Mouse (Mus musculus) liver, embryonic 16.5 days (tissue): ENCODE measurements around the gene Rabgef1. TPM values are rescaled to one million over a fixed set of nuclear protein-coding genes. Genes with fewer than 3 reads are reported as not detected.

Experiments
- ATAC-seq: fragments of 200-750 bp; cut with Nextera tagmentation; 2 replicates; pipeline ENCODE4 v1.8.0; 2017; ENCODE audit warnings: low read depth, mild to moderate bottlenecking, moderate number of reproducible peaks, moderate library complexity
- H3K27ac ChIP-seq: fragments of 300-500 bp; sonication (generic); 2 replicates; pipeline ENCODE4 v1.5.1; 2014; ENCODE audit warnings: mild to moderate bottlenecking, low read length
- H3K27me3 ChIP-seq: fragments of 300-500 bp; sonication (generic); 2 replicates; pipeline ENCODE4 v1.6.1; 2014; ENCODE audit warnings: low read depth, low read length, mixed read lengths; ENCODE audit not compliant: control insufficient read depth, insufficient read depth
- H3K36me3 ChIP-seq: fragments of 300-500 bp; sonication (generic); 2 replicates; pipeline ENCODE4 v1.6.1; 2014; ENCODE audit warnings: mild to moderate bottlenecking; ENCODE audit not compliant: control insufficient read depth, insufficient read depth
- H3K4me1 ChIP-seq: fragments of 300-500 bp; sonication (generic); 2 replicates; pipeline ENCODE4 v1.6.1; 2014; ENCODE audit warnings: low read depth, low read length, mixed read lengths; ENCODE audit not compliant: control insufficient read depth
- H3K4me2 ChIP-seq: fragments of 300-500 bp; sonication (generic); 2 replicates; pipeline ENCODE4 v1.6.1; 2014; ENCODE audit warnings: low read depth, low read length, mixed read lengths
- H3K4me3 ChIP-seq: fragments of 300-500 bp; sonication (generic); 2 replicates; pipeline ENCODE4 v1.5.1; 2014; ENCODE audit warnings: low read depth, mild to moderate bottlenecking, low read length
- H3K9ac ChIP-seq: fragments of 300-500 bp; sonication (generic); 2 replicates; pipeline ENCODE4 v1.6.1; 2014; ENCODE audit warnings: low read depth, low read length
- H3K9me3 ChIP-seq: fragments of 300-500 bp; sonication (generic); replicated peaks from 2 replicates; pipeline ENCODE4 v1.6.1; 2016; ENCODE audit warnings: low read length; ENCODE audit not compliant: control insufficient read depth
- WGBS: fragments of 180-500 bp; shearing (Covaris S2); extraction: QIAGEN DNeasy Blood & Tissue Kit; methylation state at CpG from one replicate; pipeline ENCODE4 v1.1.7; 2014; ENCODE audit not compliant: insufficient replicate concordance; 5-methylcytosine and 5-hydroxymethylcytosine counted together
- polyA plus RNA-seq: library from polyadenylated mRNA; unstranded; fragments of >200 nt; fragmentation: Nextera tagmentation; extraction: Ambion mirVana; gene quantifications from 2 replicates; pipeline ENCODE4 v1.2.1, GENCODE M21; 2015

Gene Rabgef1
- 20.9 and 23.1 TPM in 2 replicates for polyA plus RNA-seq

DNA sequence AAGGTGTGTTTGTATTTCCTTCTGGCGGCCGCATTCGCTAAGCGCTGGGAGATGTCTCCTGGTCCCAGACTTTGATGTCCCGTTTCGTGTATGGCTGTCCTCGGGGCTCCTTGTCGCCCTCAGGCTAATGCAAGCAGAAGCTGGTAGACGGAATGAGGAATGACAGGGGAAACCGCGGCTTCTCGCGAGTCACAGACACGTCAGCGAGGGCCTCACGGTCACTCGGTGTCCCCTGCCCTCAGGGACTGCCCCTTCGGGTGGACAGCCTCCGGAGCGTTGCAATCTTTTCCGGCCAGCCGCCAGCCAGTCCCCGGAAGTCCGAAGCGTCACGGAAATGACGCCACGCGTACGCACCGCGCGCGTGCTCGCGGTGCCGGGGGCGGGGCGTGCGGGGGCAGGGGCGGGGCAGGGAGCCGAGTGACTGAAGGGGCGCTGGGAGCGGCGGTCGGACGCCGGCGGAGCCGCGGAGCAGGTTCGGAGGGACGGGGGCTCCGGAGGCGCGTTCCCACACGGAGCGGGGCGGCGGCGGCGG, at the start of gene Rabgef1:
Gene Rabgef1, plus strand, starts transcription at position 376 of the 532 bp plus-strand sequence.
- peak within 1 kb of the TSS; percentile 100 for H3K27ac ChIP-seq
- no peaks in the 10 kb centered on the region for H3K36me3 ChIP-seq
- H3K4me1 ChIP-seq: peaks cover 48% of the 10 kb centered on the region
- H3K9ac ChIP-seq: peak within 1 kb of the TSS; percentile 98
- H3K27me3 ChIP-seq: no peaks in the 10 kb centered on the region
- H3K4me3 ChIP-seq: peak within 1 kb of the TSS; percentile 97
- H3K4me2 ChIP-seq: peak within 1 kb of the TSS; percentile 85
- ATAC-seq: peak; percentile 90
- WGBS: under 1% methylated on average over 53 of the region's 62 CpGs
- no peaks in the 10 kb centered on the region for H3K9me3 ChIP-seq

- no peak for ATAC-seq
- WGBS: 74% methylated on average over 2 of the region's 2 CpGs
Measured at GRCm38 (mm10) chr5:130122355-130122754, 49.2 kb upstream of the Rabgef1 start.

GRCm38 (mm10) chr5:130124271-130124670, 47.3 kb upstream of the Rabgef1 start:
- Histone ChIP-seq H3K9me3 (no peaks in the 10 kb centered on the region), H3K9ac (no peak overlapping the region), H3K4me3 (no peak overlapping the region), H3K4me2 (no peak overlapping the region), H3K27ac (no peak overlapping the region), H3K27me3 (no peaks in the 10 kb centered on the region), H3K36me3 (no peaks in the 10 kb centered on the region), H3K4me1 (no peaks in the 10 kb centered on the region)
- ATAC-seq: no peak
- 76% methylated on average over 5 of the region's 5 CpGs for WGBS

More at GRCm38 (mm10) chr5:130122355-130122754, 49.2 kb upstream of the Rabgef1 start:
- no peaks in the 10 kb centered on the region for H3K27me3 ChIP-seq
- no peak overlapping the region for H3K4me2 ChIP-seq
- no peaks in the 10 kb centered on the region for H3K36me3 ChIP-seq
- no peaks in the 10 kb centered on the region for H3K9me3 ChIP-seq
- H3K27ac ChIP-seq: no peak overlapping the region
- H3K4me1 ChIP-seq: no peaks in the 10 kb centered on the region
- no peak overlapping the region for H3K9ac ChIP-seq
- H3K4me3 ChIP-seq: no peak overlapping the region

GRCm38 (mm10) chr5:130128686-130129523, 42.7 kb upstream of the Rabgef1 start:
- Histone ChIP-seq H3K36me3 (no peaks in the 10 kb centered on the region), H3K27ac (no peak overlapping the region), H3K9ac (no peak overlapping the region), H3K4me3 (no peak overlapping the region), H3K4me1 (no peaks in the 10 kb centered on the region), H3K27me3 (no peaks in the 10 kb centered on the region), H3K9me3 (no peaks in the 10 kb centered on the region), H3K4me2 (no peak overlapping the region)
- 67% methylated on average over 11 of the region's 11 CpGs for WGBS
- ATAC-seq: no peak

DNA sequence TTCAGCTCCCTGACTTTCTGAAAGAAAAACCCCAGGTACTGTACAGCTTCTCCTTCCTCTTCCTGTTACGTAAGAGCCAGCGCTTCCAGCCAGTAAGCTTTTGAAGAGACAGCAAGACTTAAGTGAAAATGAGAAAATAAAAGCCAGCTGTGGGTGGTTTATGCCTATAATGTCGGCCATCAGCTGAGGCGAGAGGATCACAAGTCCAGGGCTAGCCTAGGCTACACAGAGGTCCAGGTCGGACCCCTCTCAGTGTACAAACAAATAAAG, 42.1 kb upstream of the Rabgef1 start:
- no peak for ATAC-seq
- H3K36me3 ChIP-seq: no peaks in the 10 kb centered on the region
- 58% methylated on average over 5 of the region's 5 CpGs for WGBS
- no peak overlapping the region for H3K27ac ChIP-seq
- no peak overlapping the region for H3K4me3 ChIP-seq
- H3K9ac ChIP-seq: no peak overlapping the region
- no peaks in the 10 kb centered on the region for H3K9me3 ChIP-seq
- no peaks in the 10 kb centered on the region for H3K4me1 ChIP-seq
- H3K4me2 ChIP-seq: no peak overlapping the region
- no peaks in the 10 kb centered on the region for H3K27me3 ChIP-seq

- Histone ChIP-seq H3K9ac (no peak overlapping the region), H3K4me1 (peaks cover 2% of the 10 kb centered on the region; the same call in 1 of the 2 replicates), H3K27me3 (no peaks in the 10 kb centered on the region), H3K27ac (no peak overlapping the region), H3K9me3 (no peaks in the 10 kb centered on the region), H3K4me2 (no peak overlapping the region), H3K36me3 (no peaks in the 10 kb centered on the region), H3K4me3 (no peak overlapping the region)
- peak; percentile 45 for ATAC-seq
- 77% methylated on average over 13 of the region's 13 CpGs for WGBS
Measured at GRCm38 (mm10) chr5:130136597-130136996, 35.0 kb upstream of the Rabgef1 start.

GRCm38 (mm10) chr5:130139393-130139792, 32.2 kb upstream of the Rabgef1 start:
- H3K4me3 ChIP-seq: no peak overlapping the region
- peaks cover 17% of the 10 kb centered on the region for H3K4me1 ChIP-seq
- no peaks in the 10 kb centered on the region for H3K36me3 ChIP-seq
- H3K27me3 ChIP-seq: no peaks in the 10 kb centered on the region
- no peak for ATAC-seq
- no peaks in the 10 kb centered on the region for H3K9me3 ChIP-seq
- H3K27ac ChIP-seq: no peak overlapping the region
- H3K9ac ChIP-seq: no peak overlapping the region
- 16% methylated on average over 8 of the region's 8 CpGs for WGBS
- no peak overlapping the region for H3K4me2 ChIP-seq

GRCm38 (mm10) chr5:130141138-130141537, 30.5 kb upstream of the Rabgef1 start:
- H3K4me3 ChIP-seq: no peak overlapping the region
- H3K27ac ChIP-seq: no peak overlapping the region
- no peak overlapping the region for H3K9ac ChIP-seq
- H3K4me1 ChIP-seq: peaks cover 29% of the 10 kb centered on the region
- H3K9me3 ChIP-seq: no peaks in the 10 kb centered on the region
- ATAC-seq: no peak
- 67% methylated on average over 5 of the region's 5 CpGs for WGBS
- no peaks in the 10 kb centered on the region for H3K27me3 ChIP-seq
- no peaks in the 10 kb centered on the region for H3K36me3 ChIP-seq
- H3K4me2 ChIP-seq: no peak overlapping the region

- H3K27ac ChIP-seq: no peak overlapping the region
Measured at GRCm38 (mm10) chr5:130142041-130142440, 29.6 kb upstream of the Rabgef1 start.

More at GRCm38 (mm10) chr5:130142041-130142440, 29.6 kb upstream of the Rabgef1 start:
- no peaks in the 10 kb centered on the region for H3K36me3 ChIP-seq
- no peak overlapping the region for H3K4me3 ChIP-seq
- H3K9me3 ChIP-seq: no peaks in the 10 kb centered on the region
- no peak for ATAC-seq
- WGBS: 58% methylated on average over 4 of the region's 4 CpGs
- H3K4me1 ChIP-seq: peaks cover 30% of the 10 kb centered on the region
- H3K4me2 ChIP-seq: no peak overlapping the region
- no peaks in the 10 kb centered on the region for H3K27me3 ChIP-seq
- H3K9ac ChIP-seq: no peak overlapping the region
